Mouse (Mus musculus): Measurements from ENCODE around the gene Armc2. TPM values are rescaled to one million over a fixed set of nuclear protein-coding genes. Genes with fewer than 3 reads are reported as not detected.

Armc2 gene
- total and polyA plus RNA-seq, 2 experiments from 2014 or later: 6.3 to 13.6 TPM

DNA sequence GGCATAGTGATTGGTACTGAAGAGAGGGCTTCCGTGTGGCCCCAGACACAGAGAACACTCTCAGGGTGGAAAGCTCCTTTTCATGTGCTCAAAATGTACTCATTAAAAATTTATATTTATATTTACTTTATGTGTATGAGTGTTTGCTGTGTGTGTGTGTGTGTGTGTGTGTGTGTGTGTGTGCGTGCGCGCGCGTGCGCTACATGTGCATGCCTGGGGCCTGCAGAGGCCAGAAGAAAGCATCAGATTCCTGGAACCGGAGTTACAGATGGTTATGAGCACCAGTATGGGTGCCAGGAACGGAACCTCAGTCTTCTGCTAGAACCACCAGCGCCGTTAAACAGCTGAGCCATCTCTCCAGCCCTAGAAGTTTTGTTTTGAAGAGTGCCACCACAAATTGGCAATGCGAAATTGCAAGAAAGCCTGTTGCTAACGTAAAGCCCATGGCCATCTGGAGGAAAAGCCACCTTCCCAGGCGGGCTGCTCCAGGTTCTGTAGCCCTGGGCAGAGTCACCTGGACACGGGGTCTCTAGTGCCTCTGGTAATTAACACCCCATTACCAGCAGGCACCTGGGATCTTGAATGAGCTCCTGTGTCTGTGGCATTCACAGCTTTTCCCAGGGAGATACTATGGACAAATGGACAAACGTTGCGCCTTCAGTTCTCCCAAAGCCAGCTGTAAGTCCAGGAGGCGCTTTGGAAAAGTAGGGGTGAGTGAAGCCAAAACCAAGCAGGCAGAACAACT is 38.4 kb upstream of the Armc2 start:
- 88% methylated on average over 18 of the region's 18 CpGs for WGBS
- Histone ChIP-seq H3K9me3 (ENCODE audit: low read length) (no peaks in the 10 kb centered on the region), H3K27ac (ENCODE audit: low read depth, low read length) (no peak overlapping the region)

GRCm38 (mm10) chr10:42055224-42056165 is 37.3 kb upstream of the Armc2 start:
- H3K27me3 ChIP-seq (ENCODE audit: insufficient read depth, low read length): no peaks in the 10 kb centered on the region
- TF ChIP-seq CTCF (IDR thresholded peaks at IDR 0.05): no peak
- no peak overlapping the region for H3K27ac ChIP-seq (ENCODE audit: low read depth, low read length)
- no peak overlapping the region for H3K9ac ChIP-seq (replicated peaks; ENCODE audit: low read length, poor library complexity, severe bottlenecking)
- no peaks in the 10 kb centered on the region for H3K36me3 ChIP-seq (ENCODE audit: insufficient read depth, low read length)
- no peak overlapping the region for H3K4me3 ChIP-seq (ENCODE audit: low read depth, low read length)
- 72% methylated on average over 28 of the region's 29 CpGs for WGBS
- no peaks in the 10 kb centered on the region for H3K4me1 ChIP-seq (ENCODE audit: insufficient read depth, low read length)
- H3K4me2 ChIP-seq (ENCODE audit: low read depth, low read length, poor library complexity, severe bottlenecking): no peak overlapping the region
- no peak for ATAC-seq (ENCODE audit: low FRiP score)
- no peak for DNase-seq (ENCODE audit: low spot score)
- no peaks in the 10 kb centered on the region for H3K9me3 ChIP-seq (ENCODE audit: low read length)

More for the DNA sequence above, 38.4 kb upstream of the Armc2 start:
- Histone ChIP-seq H3K4me3 (ENCODE audit: low read depth, low read length) (no peak overlapping the region), H3K27me3 (ENCODE audit: insufficient read depth, low read length) (no peaks in the 10 kb centered on the region), H3K36me3 (ENCODE audit: insufficient read depth, low read length) (no peaks in the 10 kb centered on the region), H3K4me2 (ENCODE audit: low read depth, low read length, poor library complexity, severe bottlenecking) (no peak overlapping the region), H3K9ac (replicated peaks; ENCODE audit: low read length, poor library complexity, severe bottlenecking) (no peak overlapping the region), H3K4me1 (ENCODE audit: insufficient read depth, low read length) (no peaks in the 10 kb centered on the region)
- TF ChIP-seq CTCF (IDR thresholded peaks at IDR 0.05): no peak
- no peak for ATAC-seq (ENCODE audit: low FRiP score)
- no peak for DNase-seq (ENCODE audit: low spot score)

DNA sequence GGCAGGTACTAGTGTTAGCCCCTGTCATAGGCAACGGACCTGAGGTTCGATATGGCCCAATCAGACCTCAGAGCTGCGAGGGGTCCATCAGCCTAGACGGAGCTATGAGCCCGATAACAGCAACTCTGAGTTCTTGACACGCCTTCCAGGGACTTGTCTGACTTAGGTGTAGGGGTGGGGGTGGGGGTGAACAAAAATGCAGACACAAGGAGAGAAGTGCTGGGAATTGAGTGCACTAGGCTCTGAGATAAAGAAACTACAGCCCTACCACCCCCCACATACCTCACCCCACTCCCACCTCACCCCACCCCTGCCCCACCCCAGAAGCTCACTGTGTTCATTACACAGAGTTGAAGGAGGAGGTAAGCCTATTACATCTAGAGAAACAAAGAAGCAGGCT is 32.8 kb upstream of the Armc2 start:
- ATAC-seq (ENCODE audit: low FRiP score): no peak
- H3K4me3 ChIP-seq (ENCODE audit: low read depth, low read length): no peak overlapping the region
- DNase-seq (ENCODE audit: low spot score): no peak
- no peaks in the 10 kb centered on the region for H3K27me3 ChIP-seq (ENCODE audit: insufficient read depth, low read length)
- H3K4me2 ChIP-seq (ENCODE audit: low read depth, low read length, poor library complexity, severe bottlenecking): no peak overlapping the region
- no peaks in the 10 kb centered on the region for H3K4me1 ChIP-seq (ENCODE audit: insufficient read depth, low read length)
- H3K9me3 ChIP-seq (ENCODE audit: low read length): no peaks in the 10 kb centered on the region
- WGBS: 90% methylated on average over 6 of the region's 6 CpGs
- no peak for TF ChIP-seq CTCF (IDR thresholded peaks at IDR 0.05)
- no peak overlapping the region for H3K27ac ChIP-seq (ENCODE audit: low read depth, low read length)
- H3K9ac ChIP-seq (replicated peaks; ENCODE audit: low read length, poor library complexity, severe bottlenecking): no peak overlapping the region
- H3K36me3 ChIP-seq (ENCODE audit: insufficient read depth, low read length): no peaks in the 10 kb centered on the region

- Histone ChIP-seq H3K27ac (ENCODE audit: low read depth, low read length) (no peak overlapping the region), H3K9me3 (ENCODE audit: low read length) (no peaks in the 10 kb centered on the region), H3K4me2 (ENCODE audit: low read depth, low read length, poor library complexity, severe bottlenecking) (no peak overlapping the region), H3K36me3 (ENCODE audit: insufficient read depth, low read length) (no peaks in the 10 kb centered on the region), H3K4me3 (ENCODE audit: low read depth, low read length) (no peak overlapping the region), H3K27me3 (ENCODE audit: insufficient read depth, low read length) (no peaks in the 10 kb centered on the region), H3K4me1 (ENCODE audit: insufficient read depth, low read length) (no peaks in the 10 kb centered on the region), H3K9ac (replicated peaks; ENCODE audit: low read length, poor library complexity, severe bottlenecking) (no peak overlapping the region)
- DNase-seq (ENCODE audit: low spot score) (no peak), ATAC-seq (ENCODE audit: low FRiP score) (no peak)
- TF ChIP-seq CTCF (IDR thresholded peaks at IDR 0.05): no peak
- WGBS: 88% methylated on average over 8 of the region's 8 CpGs
Measured at GRCm38 (mm10) chr10:42048648-42049047, 30.4 kb upstream of the Armc2 start.

DNA sequence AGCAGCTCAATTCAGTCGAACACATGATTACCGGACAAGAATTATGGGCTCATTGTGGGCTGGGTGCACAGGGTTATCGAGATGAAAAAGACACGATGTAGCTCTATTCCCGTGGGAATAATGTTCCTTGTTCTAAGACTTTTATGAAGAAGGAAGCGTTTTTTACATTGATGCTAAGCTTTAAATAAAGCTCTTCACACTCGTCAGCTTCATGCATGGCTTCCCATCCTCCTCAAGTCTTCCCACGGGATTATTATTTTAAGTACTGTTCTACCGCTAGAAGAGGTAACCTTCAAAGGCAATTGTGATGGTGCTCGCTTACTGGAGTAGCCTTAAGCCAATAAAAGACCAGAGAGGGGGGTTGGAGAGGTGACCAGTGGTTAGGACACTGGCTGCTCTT is 26.3 kb upstream of the Armc2 start:
- Histone ChIP-seq H3K27ac (ENCODE audit: low read depth, low read length) (no peak overlapping the region), H3K9me3 (ENCODE audit: low read length) (no peaks in the 10 kb centered on the region), H3K36me3 (ENCODE audit: insufficient read depth, low read length) (no peaks in the 10 kb centered on the region), H3K27me3 (ENCODE audit: insufficient read depth, low read length) (no peaks in the 10 kb centered on the region), H3K4me1 (ENCODE audit: insufficient read depth, low read length) (no peaks in the 10 kb centered on the region), H3K9ac (replicated peaks; ENCODE audit: low read length, poor library complexity, severe bottlenecking) (no peak overlapping the region), H3K4me2 (ENCODE audit: low read depth, low read length, poor library complexity, severe bottlenecking) (no peak overlapping the region), H3K4me3 (ENCODE audit: low read depth, low read length) (no peak overlapping the region)
- WGBS: 78% methylated on average over 10 of the region's 10 CpGs
- ATAC-seq (ENCODE audit: low FRiP score): no peak
- no peak for DNase-seq (ENCODE audit: low spot score)
- no peak for TF ChIP-seq CTCF (IDR thresholded peaks at IDR 0.05)

DNA sequence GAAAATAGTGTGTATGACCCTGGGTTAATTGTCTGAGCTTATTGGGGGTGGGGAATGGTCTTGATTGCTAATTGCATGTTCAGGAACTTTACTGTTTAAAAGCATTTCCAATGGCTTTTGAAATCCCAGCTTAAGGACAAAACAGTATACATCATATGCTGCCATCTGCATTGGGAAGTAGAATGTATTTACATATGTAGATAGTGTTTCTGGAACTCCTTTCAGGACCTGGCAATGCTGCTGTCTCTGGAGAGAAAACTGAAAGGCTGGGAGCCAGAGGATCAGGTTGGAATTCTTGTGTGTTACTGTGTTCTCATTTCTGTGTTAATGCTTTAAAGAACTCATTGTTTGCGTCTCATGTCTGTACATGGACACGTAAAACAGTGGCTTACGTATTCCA is 25.1 kb upstream of the Armc2 start:
- 95% methylated on average over 3 of the region's 3 CpGs for WGBS
- no peak for ATAC-seq (ENCODE audit: low FRiP score)

More for the DNA sequence above, 25.1 kb upstream of the Armc2 start:
- no peaks in the 10 kb centered on the region for H3K36me3 ChIP-seq (ENCODE audit: insufficient read depth, low read length)
- no peak overlapping the region for H3K4me3 ChIP-seq (ENCODE audit: low read depth, low read length)
- H3K4me2 ChIP-seq (ENCODE audit: low read depth, low read length, poor library complexity, severe bottlenecking): no peak overlapping the region
- no peak for DNase-seq (ENCODE audit: low spot score)
- H3K27me3 ChIP-seq (ENCODE audit: insufficient read depth, low read length): no peaks in the 10 kb centered on the region
- TF ChIP-seq CTCF (IDR thresholded peaks at IDR 0.05): no peak
- no peak overlapping the region for H3K27ac ChIP-seq (ENCODE audit: low read depth, low read length)
- H3K9ac ChIP-seq (replicated peaks; ENCODE audit: low read length, poor library complexity, severe bottlenecking): no peak overlapping the region
- H3K4me1 ChIP-seq (ENCODE audit: insufficient read depth, low read length): no peaks in the 10 kb centered on the region
- no peaks in the 10 kb centered on the region for H3K9me3 ChIP-seq (ENCODE audit: low read length)
